8 mouse cellular contexts compared by ENCODE assay signal in the genomic region with DNA sequence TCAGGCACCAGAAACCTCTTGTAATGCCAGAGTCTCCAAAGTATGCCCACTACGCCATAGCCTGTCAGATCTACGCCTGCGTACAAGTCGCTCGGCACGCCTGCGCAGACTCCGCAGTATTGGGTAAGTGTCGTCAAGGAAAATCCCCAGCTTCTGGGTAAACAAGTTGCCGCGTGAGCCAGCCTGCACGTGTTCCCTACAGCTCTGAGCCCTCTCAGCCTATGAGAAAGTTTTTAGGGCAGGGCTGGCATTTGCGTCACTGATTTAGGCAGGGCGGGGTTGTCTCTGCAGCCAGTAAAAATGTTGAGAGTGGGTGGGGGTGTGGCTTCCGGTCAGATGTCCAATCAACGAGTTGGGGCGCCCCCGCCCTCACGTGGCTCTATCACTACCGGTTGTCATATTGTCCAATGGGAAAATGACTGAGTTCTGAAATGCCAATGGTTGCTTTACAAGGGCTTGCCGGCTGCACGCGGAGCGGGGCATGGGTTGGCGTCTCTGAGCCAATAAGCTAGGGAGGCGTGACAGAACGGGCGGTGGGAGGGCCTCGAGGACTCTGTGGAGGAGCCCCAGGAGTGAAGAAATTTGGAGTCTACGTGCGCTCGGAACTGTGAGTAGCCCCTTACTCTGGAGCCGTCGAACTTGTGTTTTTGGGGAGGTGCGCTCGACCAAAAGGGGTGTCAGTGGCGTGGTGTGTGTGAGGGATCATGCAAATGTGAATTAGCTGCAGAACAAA. TPM values are rescaled to one million over a fixed set of nuclear protein-coding genes. Genes with fewer than 3 reads are reported as not detected.
DNase-seq lines count a peak whose midpoint lies in the region; ATAC-seq and TF ChIP-seq lines count a peak whose summit lies in the region.

A gene (plus strand): TSS at position 521 of the 733 bp plus-strand sequence.

- no peaks in the 10 kb centered on the region for H3K27me3 ChIP-seq in heart, embryonic 12.5 days (replicated peaks)
- no peaks in the 10 kb centered on the region for H3K27me3 ChIP-seq in kidney, postnatal 0 days (ENCODE audit: insufficient read depth, low read length)
- H3K27me3 ChIP-seq in liver, embryonic 12.5 days (replicated peaks) = no peaks in the 10 kb centered on the region
- no peaks in the 10 kb centered on the region for H3K27me3 ChIP-seq in stomach, embryonic 15.5 days (replicated peaks)

- H3K4me1 ChIP-seq in heart, embryonic 12.5 days (replicated peaks) = peaks cover 57% of the 10 kb centered on the region
- H3K4me1 ChIP-seq in kidney, postnatal 0 days (replicated peaks; ENCODE audit: insufficient read depth, low read length) = peaks cover 16% of the 10 kb centered on the region
- peaks cover 87% of the 10 kb centered on the region for H3K4me1 ChIP-seq in liver, embryonic 12.5 days
- peaks cover 31% of the 10 kb centered on the region for H3K4me1 ChIP-seq in stomach, embryonic 15.5 days

- 0 out of 2 replicates have a peak, but pooled peaks have one; percentile 4 for TF ChIP-seq CTCF in kidney, postnatal 0 days (IDR thresholded peaks at IDR 0.05; ENCODE audit: low read depth)

- no peaks in the 10 kb centered on the region for H3K9me3 ChIP-seq in heart, embryonic 12.5 days (replicated peaks)
- H3K9me3 ChIP-seq in kidney, postnatal 0 days (replicated peaks; ENCODE audit: low read length) = no peaks in the 10 kb centered on the region
- no peaks in the 10 kb centered on the region for H3K9me3 ChIP-seq in liver, embryonic 12.5 days (replicated peaks)
- no peaks in the 10 kb centered on the region for H3K9me3 ChIP-seq in stomach, embryonic 15.5 days

- H3K9ac ChIP-seq in heart, embryonic 12.5 days = peak within 1 kb of the TSS; percentile 79
- H3K9ac ChIP-seq in kidney, postnatal 0 days (ENCODE audit: low read depth, low read length) = peak within 1 kb of the TSS; percentile 84
- peak within 1 kb of the TSS; percentile 73 for H3K9ac ChIP-seq in liver, embryonic 12.5 days
- peak within 1 kb of the TSS; percentile 77 for H3K9ac ChIP-seq in stomach, embryonic 15.5 days

- H3K36me3 ChIP-seq in heart, embryonic 12.5 days = peaks cover 26% of the 10 kb centered on the region
- H3K36me3 ChIP-seq in kidney, postnatal 0 days (ENCODE audit: insufficient read depth, low read length) = peaks cover 15% of the 10 kb centered on the region; the same call in 1 of the 2 replicates
- H3K36me3 ChIP-seq in liver, embryonic 12.5 days = peaks cover 26% of the 10 kb centered on the region
- H3K36me3 ChIP-seq in stomach, embryonic 15.5 days = 0 out of 2 replicates have a peak, but pooled peaks cover 8% of the 10 kb centered on the region

- peak; percentile 100 for DNase-seq in CD4-positive helper T cell, adult 2 months (ENCODE audit: low read depth, low spot score)
- DNase-seq in brain, embryonic 18.5 days (ENCODE audit: low read depth, low spot score) = peak; percentile 99
- peak; percentile 100 for DNase-seq in kidney, postnatal 0 days (ENCODE audit: low spot score)
- peak; percentile 100 for DNase-seq in natural killer cell, adult 2 months (ENCODE audit: low spot score in 2 of 2)

- under 1% methylated on average over 37 of the region's 37 CpGs for WGBS in heart, embryonic 12.5 days
- under 1% methylated on average over 37 of the region's 37 CpGs for WGBS in kidney, postnatal 0 days
- WGBS in liver, embryonic 12.5 days (ENCODE audit: insufficient replicate concordance) = under 1% methylated on average over 37 of the region's 37 CpGs
- WGBS in stomach, embryonic 15.5 days = under 1% methylated on average over 37 of the region's 37 CpGs

- peak; percentile 69 for ATAC-seq in erythroid progenitor cell, adult 5-6 weeks (replicated peaks; ENCODE audit: low FRiP score, poor library complexity, severe bottlenecking)
- peak; percentile 90 for ATAC-seq in heart, embryonic 12.5 days (ENCODE audit: insufficient number of reproducible peaks, low FRiP score)
- ATAC-seq in kidney, postnatal 0 days (replicated peaks; ENCODE audit: low FRiP score, low read depth) = peak; percentile 88
- peak; percentile 89 for ATAC-seq in liver, embryonic 12.5 days
- peak; percentile 89 for ATAC-seq in stomach, embryonic 15.5 days (ENCODE audit: insufficient read depth, low FRiP score, low read depth)

- peak within 1 kb of the TSS; percentile 95 for H3K27ac ChIP-seq in heart, embryonic 12.5 days (ENCODE audit: poor library complexity, severe bottlenecking)
- peak within 1 kb of the TSS; percentile 98 for H3K27ac ChIP-seq in kidney, postnatal 0 days
- peak within 1 kb of the TSS; percentile 91 for H3K27ac ChIP-seq in liver, embryonic 12.5 days
- peak within 1 kb of the TSS; percentile 98 for H3K27ac ChIP-seq in stomach, embryonic 15.5 days

- peak within 1 kb of the TSS; percentile 95 for H3K4me2 ChIP-seq in heart, embryonic 12.5 days
- H3K4me2 ChIP-seq in kidney, postnatal 0 days (ENCODE audit: low read length) = peak within 1 kb of the TSS; percentile 59
- H3K4me2 ChIP-seq in liver, embryonic 12.5 days = peak within 1 kb of the TSS; percentile 89
- peak within 1 kb of the TSS; percentile 91 for H3K4me2 ChIP-seq in stomach, embryonic 15.5 days

- H3K4me3 ChIP-seq in heart, embryonic 12.5 days = peak within 1 kb of the TSS; percentile 64
- H3K4me3 ChIP-seq in kidney, postnatal 0 days (replicated peaks; ENCODE audit: low read depth, low read length) = peak within 1 kb of the TSS; percentile 58
- H3K4me3 ChIP-seq in liver, embryonic 12.5 days = peak within 1 kb of the TSS; percentile 64
- H3K4me3 ChIP-seq in stomach, embryonic 15.5 days (replicated peaks) = peak within 1 kb of the TSS; percentile 66

RNA-seq across cellular contexts. Expression of the gene that starts here (rescaled TPM):
- 3.4 and 3.6 TPM in 2 replicates for total RNA-seq in erythroid progenitor cell, adult 5-6 weeks (2015; ENCODE audit: low replicate concordance)
- total RNA-seq in erythroid progenitor cell, adult 5-6 weeks (2017; ENCODE audit: low replicate concordance) = 3.3 and 7.6 TPM in 2 replicates
- polyA plus RNA-seq in heart, embryonic 12.5 days (2016; fragmentation: Nextera tagmentation; extraction: Ambion mirVana) = 9.4 and 9.8 TPM in 2 replicates
- 7.4 and 9.9 TPM in 2 replicates for polyA plus RNA-seq in kidney, postnatal 0 days (2015; fragmentation: Nextera tagmentation; extraction: Ambion mirVana)
- polyA plus RNA-seq in liver, embryonic 12.5 days (2016; fragmentation: Nextera tagmentation; extraction: Ambion mirVana) = 2.5 and 4.0 TPM in 2 replicates
- polyA plus RNA-seq in stomach, embryonic 15.5 days (2015; fragmentation: Nextera tagmentation; extraction: Ambion mirVana) = 15.4 and 20.3 TPM in 2 replicates

Comparison
In these comparisons a context has a peak if more than half of its experiments do, and no peak if none do; other contexts are left out.
1. Peak in every context shown above with its lines: DNase-seq, ATAC-seq, H3K4me3 ChIP-seq and H3K27ac ChIP-seq.